Mouse (Mus musculus): Measurements from ENCODE around the gene Mgam. TPM values are rescaled to one million over a fixed set of nuclear protein-coding genes. Genes with fewer than 3 reads are reported as not detected.

Mgam gene
- polyA plus RNA-seq, 1 experiment from 2014 or later = 0.29 TPM

GRCm38 (mm10) chr6:40617965-40618364, 10.7 kb upstream of the Mgam start:
- 8% methylated on average over 2 of the region's 2 CpGs for WGBS
- ATAC-seq (ENCODE audit: low read depth) = no peak
- no peak overlapping the region for H3K9ac ChIP-seq (ENCODE audit: low read length)
- H3K27ac ChIP-seq (ENCODE audit: low read length) = no peak overlapping the region
- H3K4me3 ChIP-seq (ENCODE audit: low read length) = no peak overlapping the region
- H3K4me2 ChIP-seq (ENCODE audit: low read depth, low read length) = no peak overlapping the region
- no peaks in the 10 kb centered on the region for H3K36me3 ChIP-seq (ENCODE audit: control insufficient read depth, insufficient read depth, low read length)
- H3K9me3 ChIP-seq (ENCODE audit: control insufficient read depth, low read length) = no peaks in the 10 kb centered on the region
- H3K27me3 ChIP-seq (ENCODE audit: control insufficient read depth, insufficient read depth, low read depth, low read length) = no peaks in the 10 kb centered on the region
- no peaks in the 10 kb centered on the region for H3K4me1 ChIP-seq (replicated peaks; ENCODE audit: control insufficient read depth, insufficient read depth, low read length)

- no peak overlapping the region for H3K27ac ChIP-seq (ENCODE audit: low read length)
- H3K9ac ChIP-seq (ENCODE audit: low read length) = no peak overlapping the region
- H3K27me3 ChIP-seq (ENCODE audit: control insufficient read depth, insufficient read depth, low read depth, low read length) = no peaks in the 10 kb centered on the region
- no peak for ATAC-seq (ENCODE audit: low read depth)
- H3K36me3 ChIP-seq (ENCODE audit: control insufficient read depth, insufficient read depth, low read length) = no peaks in the 10 kb centered on the region
- 48% methylated on average over 1 of the region's 1 CpGs for WGBS
- H3K4me3 ChIP-seq (ENCODE audit: low read length) = no peak overlapping the region
- H3K4me2 ChIP-seq (ENCODE audit: low read depth, low read length) = no peak overlapping the region
- no peaks in the 10 kb centered on the region for H3K9me3 ChIP-seq (ENCODE audit: control insufficient read depth, low read length)
- no peaks in the 10 kb centered on the region for H3K4me1 ChIP-seq (replicated peaks; ENCODE audit: control insufficient read depth, insufficient read depth, low read length)
Measured at GRCm38 (mm10) chr6:40626111-40626510, 2.5 kb upstream of the Mgam start.

- H3K36me3 ChIP-seq (ENCODE audit: control insufficient read depth, insufficient read depth, low read length) = no peaks in the 10 kb centered on the region
- no peaks in the 10 kb centered on the region for H3K9me3 ChIP-seq (ENCODE audit: control insufficient read depth, low read length)
- ATAC-seq (ENCODE audit: low read depth) = no peak
- no peak overlapping the region for H3K4me3 ChIP-seq (ENCODE audit: low read length)
- H3K4me2 ChIP-seq (ENCODE audit: low read depth, low read length) = no peak overlapping the region
- no peak overlapping the region for H3K27ac ChIP-seq (ENCODE audit: low read length)
- H3K27me3 ChIP-seq (ENCODE audit: control insufficient read depth, insufficient read depth, low read depth, low read length) = no peaks in the 10 kb centered on the region
- H3K9ac ChIP-seq (ENCODE audit: low read length) = no peak overlapping the region
- 70% methylated on average over 1 of the region's 1 CpGs for WGBS
- no peaks in the 10 kb centered on the region for H3K4me1 ChIP-seq (replicated peaks; ENCODE audit: control insufficient read depth, insufficient read depth, low read length)
Measured at GRCm38 (mm10) chr6:40634640-40635071, 6.0 kb downstream of the Mgam start.

GRCm38 (mm10) chr6:40635559-40635958, 6.9 kb downstream of the Mgam start:
- Histone ChIP-seq H3K27me3 (ENCODE audit: control insufficient read depth, insufficient read depth, low read depth, low read length) (no peaks in the 10 kb centered on the region), H3K4me1 (replicated peaks; ENCODE audit: control insufficient read depth, insufficient read depth, low read length) (no peaks in the 10 kb centered on the region), H3K4me2 (ENCODE audit: low read depth, low read length) (no peak overlapping the region), H3K4me3 (ENCODE audit: low read length) (no peak overlapping the region), H3K9ac (ENCODE audit: low read length) (no peak overlapping the region), H3K27ac (ENCODE audit: low read length) (no peak overlapping the region), H3K9me3 (ENCODE audit: control insufficient read depth, low read length) (no peaks in the 10 kb centered on the region), H3K36me3 (ENCODE audit: control insufficient read depth, insufficient read depth, low read length) (no peaks in the 10 kb centered on the region)
- ATAC-seq (ENCODE audit: low read depth) = no peak
- 71% methylated on average over 6 of the region's 6 CpGs for WGBS

GRCm38 (mm10) chr6:40637755-40638154, 9.1 kb downstream of the Mgam start:
- Histone ChIP-seq H3K4me1 (replicated peaks; ENCODE audit: control insufficient read depth, insufficient read depth, low read length) (no peaks in the 10 kb centered on the region), H3K9ac (ENCODE audit: low read length) (no peak overlapping the region), H3K4me2 (ENCODE audit: low read depth, low read length) (no peak overlapping the region), H3K4me3 (ENCODE audit: low read length) (no peak overlapping the region), H3K27ac (ENCODE audit: low read length) (no peak overlapping the region), H3K27me3 (ENCODE audit: control insufficient read depth, insufficient read depth, low read depth, low read length) (no peaks in the 10 kb centered on the region), H3K36me3 (ENCODE audit: control insufficient read depth, insufficient read depth, low read length) (no peaks in the 10 kb centered on the region), H3K9me3 (ENCODE audit: control insufficient read depth, low read length) (no peaks in the 10 kb centered on the region)
- ATAC-seq (ENCODE audit: low read depth) = no peak
- 93% methylated on average over 5 of the region's 5 CpGs for WGBS

GRCm38 (mm10) chr6:40640710-40641538, 12.3 kb downstream of the Mgam start:
- H3K27me3 ChIP-seq (ENCODE audit: control insufficient read depth, insufficient read depth, low read depth, low read length) = no peaks in the 10 kb centered on the region
- H3K4me3 ChIP-seq (ENCODE audit: low read length) = no peak overlapping the region
- WGBS = 65% methylated on average over 8 of the region's 8 CpGs
- no peaks in the 10 kb centered on the region for H3K36me3 ChIP-seq (ENCODE audit: control insufficient read depth, insufficient read depth, low read length)
- no peak overlapping the region for H3K27ac ChIP-seq (ENCODE audit: low read length)
- H3K9me3 ChIP-seq (ENCODE audit: control insufficient read depth, low read length) = no peaks in the 10 kb centered on the region
- no peak overlapping the region for H3K4me2 ChIP-seq (ENCODE audit: low read depth, low read length)
- H3K9ac ChIP-seq (ENCODE audit: low read length) = no peak overlapping the region
- no peaks in the 10 kb centered on the region for H3K4me1 ChIP-seq (replicated peaks; ENCODE audit: control insufficient read depth, insufficient read depth, low read length)
- ATAC-seq (ENCODE audit: low read depth) = no peak

GRCm38 (mm10) chr6:40645701-40646100, 17.1 kb downstream of the Mgam start:
- Histone ChIP-seq H3K27me3 (ENCODE audit: control insufficient read depth, insufficient read depth, low read depth, low read length) (no peaks in the 10 kb centered on the region), H3K27ac (ENCODE audit: low read length) (no peak overlapping the region), H3K4me1 (replicated peaks; ENCODE audit: control insufficient read depth, insufficient read depth, low read length) (no peaks in the 10 kb centered on the region), H3K36me3 (ENCODE audit: control insufficient read depth, insufficient read depth, low read length) (no peaks in the 10 kb centered on the region), H3K9ac (ENCODE audit: low read length) (no peak overlapping the region), H3K4me2 (ENCODE audit: low read depth, low read length) (no peak overlapping the region), H3K4me3 (ENCODE audit: low read length) (no peak overlapping the region), H3K9me3 (ENCODE audit: control insufficient read depth, low read length) (no peaks in the 10 kb centered on the region)
- 74% methylated on average over 8 of the region's 8 CpGs for WGBS
- ATAC-seq (ENCODE audit: low read depth) = no peak

- WGBS = 84% methylated on average over 1 of the region's 1 CpGs
- Histone ChIP-seq H3K4me2 (ENCODE audit: low read depth, low read length) (no peak overlapping the region), H3K27me3 (ENCODE audit: control insufficient read depth, insufficient read depth, low read depth, low read length) (no peaks in the 10 kb centered on the region), H3K36me3 (ENCODE audit: control insufficient read depth, insufficient read depth, low read length) (no peaks in the 10 kb centered on the region), H3K27ac (ENCODE audit: low read length) (no peak overlapping the region), H3K4me3 (ENCODE audit: low read length) (no peak overlapping the region), H3K4me1 (replicated peaks; ENCODE audit: control insufficient read depth, insufficient read depth, low read length) (no peaks in the 10 kb centered on the region), H3K9me3 (ENCODE audit: control insufficient read depth, low read length) (no peaks in the 10 kb centered on the region), H3K9ac (ENCODE audit: low read length) (no peak overlapping the region)
- ATAC-seq (ENCODE audit: low read depth) = no peak
Measured at GRCm38 (mm10) chr6:40650953-40651352, 22.3 kb downstream of the Mgam start.

- H3K4me1 ChIP-seq (replicated peaks; ENCODE audit: control insufficient read depth, insufficient read depth, low read length) = no peaks in the 10 kb centered on the region
- no peak for ATAC-seq (ENCODE audit: low read depth)
- H3K4me3 ChIP-seq (ENCODE audit: low read length) = no peak overlapping the region
- no peaks in the 10 kb centered on the region for H3K27me3 ChIP-seq (ENCODE audit: control insufficient read depth, insufficient read depth, low read depth, low read length)
- no peaks in the 10 kb centered on the region for H3K36me3 ChIP-seq (ENCODE audit: control insufficient read depth, insufficient read depth, low read length)
- no peak overlapping the region for H3K27ac ChIP-seq (ENCODE audit: low read length)
- WGBS = 32% methylated on average over 2 of the region's 2 CpGs
- no peak overlapping the region for H3K9ac ChIP-seq (ENCODE audit: low read length)
- H3K9me3 ChIP-seq (ENCODE audit: control insufficient read depth, low read length) = no peaks in the 10 kb centered on the region
- H3K4me2 ChIP-seq (ENCODE audit: low read depth, low read length) = no peak overlapping the region
Measured at GRCm38 (mm10) chr6:40660930-40661329, 32.3 kb downstream of the Mgam start.
